Mouse (Mus musculus) megakaryocyte-erythroid progenitor cell, adult 5 weeks (primary cell): ENCODE results near the gene Sec13. TPM values are rescaled to one million over a fixed set of nuclear protein-coding genes. Genes with fewer than 3 reads are reported as not detected.

ENCODE experiments used
- polyA plus RNA-seq: library from polyadenylated mRNA; stranded (reverse); fragments of >175 nt; gene quantifications from 2 replicates; pipeline ENCODE4 v1.2.3, GENCODE M21; 2012

Sec13 gene
- 29.9 TPM in 2 replicates for polyA plus RNA-seq

DNA sequence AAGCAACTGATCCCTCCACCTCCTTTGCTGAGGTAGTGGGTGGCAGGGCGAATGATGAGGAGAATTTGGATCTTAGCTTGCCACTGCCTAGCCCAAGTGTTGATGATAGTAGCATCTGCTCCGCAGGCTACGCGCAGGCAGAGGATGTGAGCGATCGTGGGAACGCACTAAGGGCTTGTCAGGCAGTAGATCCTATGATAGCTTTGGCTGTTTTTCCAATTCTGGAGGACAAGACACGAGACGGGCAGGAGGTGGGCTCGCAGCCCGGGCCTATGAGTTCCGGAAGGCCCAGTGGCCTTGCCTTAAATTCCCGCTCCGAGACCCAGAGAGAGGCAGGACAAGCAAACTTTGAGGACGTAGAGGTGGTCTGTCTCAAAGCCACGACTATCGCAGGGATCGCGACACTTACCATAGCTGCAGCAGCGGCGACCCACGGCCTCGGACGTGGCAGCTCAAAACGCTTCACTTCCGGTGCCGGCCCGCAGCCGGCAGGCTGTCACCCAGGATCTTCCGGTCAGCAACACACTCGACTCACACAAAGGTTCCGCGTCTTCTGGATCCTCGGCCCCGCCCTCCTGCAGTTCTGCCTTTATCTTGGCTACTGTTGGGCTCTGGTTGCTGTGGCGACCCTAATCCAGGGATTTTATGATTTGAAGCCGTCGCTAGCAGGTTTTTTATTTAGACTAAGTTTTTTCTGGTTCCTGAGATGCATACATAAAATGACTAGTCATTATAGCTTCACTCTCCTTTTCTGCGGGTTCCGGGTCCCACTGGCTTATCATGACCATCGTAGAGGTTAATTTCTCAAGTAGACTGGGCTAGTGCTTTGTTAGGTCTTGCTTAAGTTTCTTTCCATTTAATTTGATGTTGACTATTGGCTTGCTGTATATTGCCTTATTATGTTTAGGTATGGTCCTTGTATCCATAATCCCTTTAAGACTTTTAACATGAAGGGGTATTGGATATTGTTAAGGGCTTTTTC, at the start of gene Sec13:
Gene Sec13, minus strand, starts transcription at position 508 of the 982 bp plus-strand sequence.

DNA sequence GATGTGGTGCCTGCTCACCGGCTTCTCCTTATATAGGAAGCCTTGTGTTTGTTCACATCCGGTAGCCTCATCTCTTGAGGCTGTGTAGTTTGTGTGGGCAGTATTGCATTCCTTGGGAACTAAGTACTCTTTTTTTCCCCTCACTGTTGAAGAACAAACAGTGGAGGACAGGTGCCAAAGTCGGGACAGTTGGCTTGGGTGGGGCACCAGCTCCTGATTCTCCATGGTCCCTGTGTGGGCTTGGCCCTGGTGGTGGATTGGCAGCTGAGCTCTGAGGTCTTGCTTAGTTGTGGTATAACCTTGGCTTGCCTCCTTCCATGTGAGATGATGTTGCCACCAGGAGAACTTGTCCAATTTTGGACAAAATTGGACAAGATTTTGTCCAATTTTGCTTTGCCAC, 20.7 kb downstream of the Sec13 start, which contains the start of gene Ghrl:
Gene Ghrl, minus strand, starts transcription at position 3 of the 400 bp plus-strand sequence.

DNA sequence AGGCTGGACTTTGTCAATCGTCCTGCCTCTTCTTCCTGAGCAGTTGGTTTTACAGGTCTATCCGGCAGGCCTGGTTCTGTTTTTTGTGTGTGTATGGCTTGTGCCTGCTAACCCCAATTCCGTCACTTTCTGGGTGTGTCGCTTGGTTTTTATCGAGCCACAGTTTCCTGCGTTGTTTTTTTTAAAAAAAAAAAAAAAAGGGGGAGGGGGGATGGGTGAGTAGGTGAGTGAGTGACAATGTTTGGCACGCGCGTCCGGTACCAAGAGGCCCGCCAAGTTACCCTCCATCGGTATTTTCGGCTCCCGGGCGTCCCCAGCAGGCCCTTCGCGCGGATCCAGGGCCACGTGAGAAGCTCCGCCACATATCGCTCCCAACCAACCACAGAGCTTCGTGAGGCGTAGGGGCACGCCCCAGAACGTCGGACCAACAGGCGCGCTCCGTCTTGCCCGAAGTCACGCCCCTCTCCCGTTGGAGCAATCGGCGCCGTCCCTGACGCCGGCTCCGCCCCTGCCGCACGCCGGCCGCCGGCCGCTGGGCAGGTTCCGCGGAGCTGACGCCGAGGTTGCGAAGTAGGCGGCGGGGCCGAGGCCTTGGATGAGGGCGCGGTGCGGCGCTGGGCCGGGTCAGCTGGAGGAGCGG, 43.8 kb downstream of the Sec13 start, which contains the start of gene Tatdn2:
Gene Tatdn2, plus strand, starts transcription at position 469 of the 640 bp plus-strand sequence.

Other genes with a start within 250 kb of the Sec13 start
- 0.02 and 0.06 TPM in 2 replicates for gene Prrt3, start 238.8 kb downstream of the Sec13 start, polyA plus RNA-seq
- 33.9 and 35.5 TPM in 2 replicates for gene Emc3, start 209.1 kb downstream of the Sec13 start, polyA plus RNA-seq
- gene Fancd2, start 209.1 kb downstream of the Sec13 start, polyA plus RNA-seq = 1.6 and 2.2 TPM in 2 replicates
- gene Fancd2os, start 140.0 kb downstream of the Sec13 start, polyA plus RNA-seq = not detected in 2 replicates
- gene Brk1, start 136.0 kb downstream of the Sec13 start, polyA plus RNA-seq = 40.1 and 48.6 TPM in 2 replicates
- 7.0 and 7.1 TPM in 2 replicates for gene Vhl, start 116.8 kb downstream of the Sec13 start, polyA plus RNA-seq
- 44.0 and 46.5 TPM in 2 replicates for gene Irak2, start 102.3 kb downstream of the Sec13 start, polyA plus RNA-seq
- gene Tatdn2, start 43.7 kb downstream of the Sec13 start, polyA plus RNA-seq = 59.9 and 84.5 TPM in 2 replicates
- 1.3 TPM in 1 of 2 replicates, not detected in the other for gene Ghrl, start 20.9 kb downstream of the Sec13 start, polyA plus RNA-seq